Mouse (Mus musculus) heart, embryonic 15.5 days (tissue): Measurements from ENCODE around the gene Cd52. TPM values are rescaled to one million over a fixed set of nuclear protein-coding genes. Genes with fewer than 3 reads are reported as not detected.
A peak's percentile ranks its signal among the peaks of the same experiment; 100 is the strongest.

Source experiments
- ATAC-seq: fragments of 200-750 bp; cut with Nextera tagmentation; replicated peaks from 2 replicates; pipeline ENCODE4 v1.8.0; 2017; ENCODE audit warnings: low read depth, moderate TSS enrichment; ENCODE audit not compliant: insufficient number of reproducible peaks, insufficient read depth, low FRiP score
- H3K27ac ChIP-seq: fragments of 300-500 bp; sonication (generic); 2 replicates; pipeline ENCODE4 v1.5.1; 2015; ENCODE audit warnings: mild to moderate bottlenecking, inconsistent platforms
- H3K27me3 ChIP-seq: fragments of 300-500 bp; sonication (generic); 2 replicates; pipeline ENCODE4 v1.6.1; 2015; ENCODE audit warnings: inconsistent platforms
- H3K36me3 ChIP-seq: fragments of 300-500 bp; sonication (generic); 2 replicates; pipeline ENCODE4 v1.6.1; 2015; ENCODE audit warnings: mild to moderate bottlenecking, inconsistent platforms
- H3K4me1 ChIP-seq: fragments of 300-500 bp; sonication (generic); replicated peaks from 2 replicates; pipeline ENCODE4 v1.6.1; 2015; ENCODE audit warnings: inconsistent platforms
- H3K4me2 ChIP-seq: fragments of 300-500 bp; sonication (generic); 2 replicates; pipeline ENCODE4 v1.6.1; 2015; ENCODE audit warnings: inconsistent platforms, mild to moderate bottlenecking, moderate library complexity
- H3K4me3 ChIP-seq: fragments of 300-500 bp; sonication (generic); 2 replicates; pipeline ENCODE4 v1.5.1; 2015; ENCODE audit warnings: mild to moderate bottlenecking, inconsistent platforms
- H3K9ac ChIP-seq: fragments of 300-500 bp; sonication (generic); 2 replicates; pipeline ENCODE4 v1.6.1; 2015; ENCODE audit warnings: mild to moderate bottlenecking, inconsistent platforms
- H3K9me3 ChIP-seq: fragments of 300-500 bp; sonication (generic); replicated peaks from 2 replicates; pipeline ENCODE4 v1.6.1; 2016; ENCODE audit warnings: inconsistent platforms
- WGBS: fragments of 180-500 bp; shearing (Covaris S2); methylation state at CpG from one replicate; pipeline ENCODE4 v1.1.7; 2015; ENCODE audit warnings: mixed read lengths; 5-methylcytosine and 5-hydroxymethylcytosine counted together
- polyA plus RNA-seq: library from polyadenylated mRNA; unstranded; fragments of >200 nt; fragmentation: Nextera tagmentation; extraction: Ambion mirVana; gene quantifications from 2 replicates; pipeline ENCODE4 v1.2.1, GENCODE M21; 2015

The Cd52 gene
- polyA plus RNA-seq, 1 experiment from 2014 or later, result 11.6 TPM

- Histone ChIP-seq H3K27ac (no peak overlapping the region), H3K27me3 (no peaks in the 10 kb centered on the region), H3K9ac (no peak overlapping the region), H3K36me3 (no peaks in the 10 kb centered on the region), H3K4me1 (0 out of 2 replicates have a peak, but pooled peaks cover 3% of the 10 kb centered on the region), H3K4me3 (no peak overlapping the region), H3K4me2 (no peak overlapping the region), H3K9me3 (no peaks in the 10 kb centered on the region)
- 38% methylated on average over 9 of the region's 9 CpGs for WGBS
- 0 out of 2 replicates have a peak, but pooled peaks have one; percentile 31 for ATAC-seq
These were observed 53.4 kb downstream of the Cd52 start for GRCm38 (mm10) chr4:134041317-134042123.

- ATAC-seq, result no peak
- Histone ChIP-seq H3K27ac (no peak overlapping the region), H3K27me3 (no peaks in the 10 kb centered on the region)
These were observed 58.9 kb downstream of the Cd52 start for GRCm38 (mm10) chr4:134035953-134036352.

More at GRCm38 (mm10) chr4:134035953-134036352, 58.9 kb downstream of the Cd52 start:
- no peaks in the 10 kb centered on the region for H3K4me1 ChIP-seq
- H3K4me2 ChIP-seq, result no peak overlapping the region
- H3K9ac ChIP-seq, result no peak overlapping the region
- WGBS, result 4% methylated on average over 16 of the region's 16 CpGs
- H3K4me3 ChIP-seq, result no peak overlapping the region
- no peaks in the 10 kb centered on the region for H3K9me3 ChIP-seq
- no peaks in the 10 kb centered on the region for H3K36me3 ChIP-seq

Other genes with a start within 250 kb of the Cd52 start
- 12.6 and 20.5 TPM in 2 replicates for gene Rps6ka1, start 207.3 kb downstream of the Cd52 start, polyA plus RNA-seq
- gene Hmgn2, start 126.4 kb downstream of the Cd52 start, polyA plus RNA-seq, result 1,322 and 1,413 TPM in 2 replicates
- 31.4 and 35.4 TPM in 2 replicates for gene Dhdds, start 94.2 kb downstream of the Cd52 start, polyA plus RNA-seq
- 0.14 and 0.19 TPM in 2 replicates for gene Lin28a, start 76.2 kb downstream of the Cd52 start, polyA plus RNA-seq
- not detected in 2 replicates for gene Zfp683, start 41.2 kb downstream of the Cd52 start, polyA plus RNA-seq
- gene Crybg2, start 34.3 kb downstream of the Cd52 start, polyA plus RNA-seq, result 0.30 and 0.61 TPM in 2 replicates
- gene Ubxn11, start 7.5 kb upstream of the Cd52 start, polyA plus RNA-seq, result 1.8 and 3.9 TPM in 2 replicates
- 174 and 239 TPM in 2 replicates for gene Sh3bgrl3, start 33.7 kb upstream of the Cd52 start, polyA plus RNA-seq
- 38.2 and 42.0 TPM in 2 replicates for gene Cep85, start 92.0 kb upstream of the Cd52 start, polyA plus RNA-seq
- not detected in 2 replicates for gene Gm7534, start 107.9 kb upstream of the Cd52 start, polyA plus RNA-seq
- gene Catsper4, start 132.3 kb upstream of the Cd52 start, polyA plus RNA-seq, result 0.09 TPM in 1 of 2 replicates, not detected in the other
- 1.2 and 2.4 TPM in 2 replicates for gene Cnksr1, start 143.3 kb upstream of the Cd52 start, polyA plus RNA-seq
- 0.26 and 0.30 TPM in 2 replicates for gene E130218I03Rik, start 148.6 kb upstream of the Cd52 start, polyA plus RNA-seq
- gene Zfp593, start 150.5 kb upstream of the Cd52 start, polyA plus RNA-seq, result 7.4 and 9.1 TPM in 2 replicates
- not detected in 2 replicates for gene Gm30191, start 151.9 kb upstream of the Cd52 start, polyA plus RNA-seq
- 5.0 and 5.1 TPM in 2 replicates for gene Grrp1, start 159.0 kb upstream of the Cd52 start, polyA plus RNA-seq
- 11.3 and 14.3 TPM in 2 replicates for gene Pdik1l, start 192.8 kb upstream of the Cd52 start, polyA plus RNA-seq
- 137 and 156 TPM in 2 replicates for gene Trim63, start 220.0 kb upstream of the Cd52 start, polyA plus RNA-seq
- 0.18 and 0.21 TPM in 2 replicates for gene Slc30a2, start 248.1 kb upstream of the Cd52 start, polyA plus RNA-seq